Mouse (Mus musculus): ENCODE results near the gene Gm1979. TPM values are rescaled to one million over a fixed set of nuclear protein-coding genes. Genes with fewer than 3 reads are reported as not detected.
"Not testable (repeated sequence)": the region's sequence is repeated elsewhere in the genome, so short reads cannot be mapped to it uniquely, and the experiment has no call there.

Gene Gm1979
- not detected for total RNA-seq (2021)
- long read RNA-seq, experiment 1: 0 reads
- long read RNA-seq, experiment 2: 0 reads

- DNase-seq (ENCODE audit: low spot score): not testable (repeated sequence)
Observed at GRCm38 (mm10) chr5:26004698-26005097, at the start of gene Gm1979. TSS of gene Gm1979 (minus strand) at chr5:26004798.

- DNase-seq (ENCODE audit: low spot score): not testable (repeated sequence)
Observed at GRCm38 (mm10) chr5:26039458-26039857, 34.9 kb upstream of the Gm1979 start, which contains the start of gene Speer4a. TSS of gene Speer4a (minus strand) at chr5:26039558.

- DNase-seq (ENCODE audit: low spot score): not testable (repeated sequence)
Observed at GRCm38 (mm10) chr5:26022816-26023215, 18.2 kb upstream of the Gm1979 start, which contains the start of gene Gm5862. TSS of gene Gm5862 (minus strand) at chr5:26022916.

- DNase-seq (ENCODE audit: low spot score): not testable (repeated sequence)
Observed at GRCm38 (mm10) chr5:26007697-26008096, 3.1 kb upstream of the Gm1979 start.

- not testable (repeated sequence) for DNase-seq (ENCODE audit: low spot score)
Observed at GRCm38 (mm10) chr5:26006937-26007695, 2.5 kb upstream of the Gm1979 start.

DNA sequence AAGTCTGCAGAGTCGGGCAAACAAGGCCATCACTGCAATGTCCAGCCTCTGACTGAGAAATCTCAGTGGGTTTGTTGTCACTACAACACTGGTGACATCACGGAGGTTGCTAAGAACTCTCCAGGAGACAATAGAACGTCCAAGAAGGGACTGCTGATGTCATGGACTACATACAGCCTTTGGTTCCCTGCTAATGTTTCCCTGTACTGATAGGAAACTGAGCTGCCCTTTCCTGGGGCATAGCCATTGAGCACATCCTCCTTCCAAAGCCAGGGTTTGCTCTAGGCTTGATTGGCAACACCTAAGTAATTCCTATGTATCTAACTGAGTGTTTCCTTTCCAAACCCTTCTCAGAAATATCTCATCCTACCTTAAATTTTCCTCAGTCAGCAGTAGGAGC, 16.0 kb downstream of the Gm1979 start, which contains the start of gene Gm21698:
TSS of gene Gm21698 (minus strand) at position 101 of the 400 bp plus-strand sequence.
- not testable (repeated sequence) for DNase-seq (ENCODE audit: low spot score)

DNA sequence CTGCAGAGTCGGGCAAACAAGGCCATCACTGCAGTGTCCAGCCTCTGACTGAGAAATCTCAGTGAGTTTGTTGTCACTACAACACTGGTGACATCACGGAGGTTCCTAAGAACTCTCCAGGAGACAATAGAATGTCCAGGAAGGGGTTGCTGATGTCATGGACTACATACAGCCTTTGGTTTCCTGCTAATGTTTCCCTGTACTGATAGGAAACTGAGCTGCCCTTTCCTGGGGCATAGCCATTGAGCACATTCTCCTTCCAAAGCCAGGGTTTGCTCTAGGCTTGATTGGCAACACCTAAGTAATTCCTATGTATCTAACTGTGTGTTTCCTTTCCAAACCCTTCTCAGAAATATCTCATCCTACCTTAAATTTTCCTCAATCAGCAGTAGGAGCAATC, 32.0 kb downstream of the Gm1979 start, which contains the start of gene Gm21680:
TSS of gene Gm21680 (minus strand) at position 101 of the 400 bp plus-strand sequence.
- not testable (repeated sequence) for DNase-seq (ENCODE audit: low spot score)

DNA sequence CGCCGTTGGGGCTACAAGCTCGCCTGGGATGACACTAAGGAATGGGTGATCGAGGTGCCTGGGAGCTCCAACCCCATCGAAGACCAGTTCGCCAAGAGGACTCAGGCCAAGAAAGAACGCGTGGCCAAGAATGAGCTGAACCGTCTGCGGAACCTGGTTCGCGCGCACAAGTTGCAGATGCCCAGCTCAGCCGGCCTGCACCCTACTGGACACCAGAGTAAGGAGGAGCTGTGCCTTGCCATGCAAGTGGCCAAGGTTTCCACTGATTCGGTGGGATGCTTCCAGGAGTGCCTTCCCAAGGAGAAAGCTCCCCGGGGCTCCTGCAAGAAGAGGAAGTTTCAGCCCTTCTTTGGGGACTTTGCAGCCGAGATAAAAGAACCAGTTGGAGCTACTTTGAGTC, 47.5 kb downstream of the Gm1979 start:
- DNase-seq (ENCODE audit: low spot score): not testable (repeated sequence)

DNA sequence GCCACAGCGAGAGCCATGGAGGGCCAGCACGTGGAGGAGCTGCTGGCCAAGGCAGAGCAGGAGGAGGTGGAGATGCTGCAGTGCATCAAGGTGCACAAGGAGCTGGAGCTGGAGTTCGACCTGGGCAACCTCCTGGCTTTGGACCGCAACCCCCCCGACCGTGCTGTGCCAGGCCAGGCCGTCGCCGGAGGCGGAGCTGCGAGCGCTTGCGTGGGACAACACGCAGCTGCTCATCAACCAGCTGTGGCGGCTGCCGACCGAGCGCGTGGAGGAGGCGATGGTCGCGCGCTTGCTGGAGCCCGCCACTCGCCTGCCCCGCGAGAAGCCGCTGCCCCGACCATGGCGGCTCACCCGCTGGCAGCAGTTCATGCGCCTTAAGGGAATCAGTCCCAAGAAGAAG, 48.0 kb downstream of the Gm1979 start:
- DNase-seq (ENCODE audit: low spot score): not testable (repeated sequence)

DNA sequence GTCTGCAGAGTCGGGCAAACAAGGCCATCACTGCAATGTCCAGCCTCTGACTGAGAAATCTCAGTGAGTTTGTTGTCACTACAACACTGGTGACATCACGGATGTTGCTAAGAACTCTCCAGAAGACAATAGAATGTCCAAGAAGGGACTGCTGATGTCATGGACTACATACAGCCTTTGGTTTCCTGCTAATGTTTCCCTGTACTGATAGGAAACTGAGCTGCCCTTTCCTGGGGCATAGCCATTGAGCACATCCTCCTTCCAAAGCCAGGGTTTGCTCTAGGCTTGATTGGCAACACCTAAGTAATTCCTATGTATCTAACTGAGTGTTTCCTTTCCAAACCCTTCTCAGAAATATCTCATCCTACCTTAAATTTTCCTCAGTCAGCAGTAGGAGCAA, 50.3 kb downstream of the Gm1979 start, which contains the start of gene Gm21671:
TSS of gene Gm21671 (minus strand) at position 101 of the 400 bp plus-strand sequence.
- DNase-seq (ENCODE audit: low spot score): not testable (repeated sequence)

Other genes starting within 250 kb of the Gm1979 start
- gene Actr3b, start 244.8 kb downstream of the Gm1979 start, total RNA-seq (2021): 10 to 100 TPM; 10.7 to 21.0 TPM
- gene Gm21663, start 62.4 kb downstream of the Gm1979 start, total RNA-seq (2021): not detected
- gene Gm21671, start 50.4 kb downstream of the Gm1979 start, total RNA-seq (2021): not detected
- gene Gm21680, start 32.1 kb downstream of the Gm1979 start, total RNA-seq (2021): not detected
- gene Gm21698, start 16.1 kb downstream of the Gm1979 start, total RNA-seq (2021): not detected
- not detected for gene Gm5862, start 18.1 kb upstream of the Gm1979 start, total RNA-seq (2021)
- gene Speer4a, start 34.8 kb upstream of the Gm1979 start, total RNA-seq (2021): not detected
- not detected for gene Gm7347, start 53.8 kb upstream of the Gm1979 start, total RNA-seq (2021)
- not detected for gene Gm10471, start 84.5 kb upstream of the Gm1979 start, total RNA-seq (2021)
- not detected for gene 5031410I06Rik, start 100.6 kb upstream of the Gm1979 start, total RNA-seq (2021)
- not detected for gene Gm10220, start 116.6 kb upstream of the Gm1979 start, total RNA-seq (2021)

All from gastrocnemius, adult 18-20 months (tissue).